Mouse (Mus musculus): ENCODE measurements at regions not wholly inside any gene's neighbourhood (a gene's known extent, or its start where the extent isn't known, plus 50 kb on each side); places are given as distances from the start of the nearest gene placed in this dataset.
A peak's percentile ranks its signal among the peaks of the same experiment; 100 is the strongest.

DNA sequence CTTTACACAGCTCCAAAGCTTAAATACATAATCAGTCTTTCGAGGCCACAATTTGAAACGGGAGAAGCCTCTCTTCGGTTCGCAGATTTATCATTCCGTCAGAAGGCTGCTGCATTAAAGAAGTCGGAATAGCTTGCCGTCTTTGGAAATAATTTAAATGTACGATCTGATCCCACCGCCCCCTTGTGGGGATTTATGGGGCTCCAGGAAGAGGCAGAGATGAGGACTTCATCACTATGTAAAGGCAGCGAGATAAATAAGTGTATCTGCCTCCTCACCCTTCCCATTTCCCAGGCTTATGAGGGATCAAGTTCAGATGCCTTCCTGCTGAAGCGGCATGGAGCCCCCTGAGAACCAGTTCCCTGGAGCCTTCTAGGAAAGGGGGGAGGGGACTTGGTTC lies 89.9 kb upstream of the Bnip2 start:
- WGBS, result 32% methylated on average over 11 of the region's 11 CpGs
- Histone ChIP-seq H3K4me3 (no peak overlapping the region), H3K36me3 (no peaks in the 10 kb centered on the region), H3K9me3 (replicated peaks) (no peaks in the 10 kb centered on the region), H3K4me2 (no peak overlapping the region), H3K4me1 (replicated peaks) (peaks cover 4% of the 10 kb centered on the region; the same call in 1 of the 2 replicates), H3K27ac (ENCODE audit: poor library complexity, severe bottlenecking) (no peak overlapping the region), H3K9ac (no peak overlapping the region), H3K27me3 (replicated peaks) (peaks cover 22% of the 10 kb centered on the region; the same call in 1 of the 2 replicates)
- ATAC-seq (ENCODE audit: insufficient number of reproducible peaks, low FRiP score), result no peak

DNA sequence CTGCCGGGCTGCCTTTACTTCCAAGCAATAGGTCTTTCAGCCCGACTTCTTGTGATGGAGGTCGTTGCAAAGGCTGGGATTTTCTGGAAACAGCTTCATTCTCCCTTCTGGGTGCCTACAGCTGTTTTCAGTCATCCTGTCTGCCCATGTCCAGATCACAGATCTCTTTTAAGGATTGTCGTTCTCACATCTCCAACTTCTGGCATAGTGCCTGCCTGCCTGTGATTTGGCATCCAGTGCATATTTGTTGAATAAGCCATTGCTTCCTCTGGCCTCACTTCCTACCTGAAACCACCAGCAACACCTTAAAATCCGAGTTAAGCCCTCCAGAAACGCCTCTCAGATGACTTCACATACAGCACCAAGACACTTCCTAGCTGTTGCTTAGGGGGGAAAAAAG lies 88.4 kb upstream of the Bnip2 start:
- 49% methylated on average over 6 of the region's 6 CpGs for WGBS
- H3K4me2 ChIP-seq, result no peak overlapping the region
- H3K9me3 ChIP-seq (replicated peaks), result no peaks in the 10 kb centered on the region
- no peak for ATAC-seq (ENCODE audit: insufficient number of reproducible peaks, low FRiP score)
- H3K9ac ChIP-seq, result no peak overlapping the region
- H3K27me3 ChIP-seq (replicated peaks), result peaks cover 22% of the 10 kb centered on the region; the same call in 1 of the 2 replicates
- H3K4me3 ChIP-seq, result no peak overlapping the region
- H3K36me3 ChIP-seq, result no peaks in the 10 kb centered on the region
- no peak overlapping the region for H3K27ac ChIP-seq (ENCODE audit: poor library complexity, severe bottlenecking)
- H3K4me1 ChIP-seq (replicated peaks), result peaks cover 4% of the 10 kb centered on the region; the same call in 1 of the 2 replicates

DNA sequence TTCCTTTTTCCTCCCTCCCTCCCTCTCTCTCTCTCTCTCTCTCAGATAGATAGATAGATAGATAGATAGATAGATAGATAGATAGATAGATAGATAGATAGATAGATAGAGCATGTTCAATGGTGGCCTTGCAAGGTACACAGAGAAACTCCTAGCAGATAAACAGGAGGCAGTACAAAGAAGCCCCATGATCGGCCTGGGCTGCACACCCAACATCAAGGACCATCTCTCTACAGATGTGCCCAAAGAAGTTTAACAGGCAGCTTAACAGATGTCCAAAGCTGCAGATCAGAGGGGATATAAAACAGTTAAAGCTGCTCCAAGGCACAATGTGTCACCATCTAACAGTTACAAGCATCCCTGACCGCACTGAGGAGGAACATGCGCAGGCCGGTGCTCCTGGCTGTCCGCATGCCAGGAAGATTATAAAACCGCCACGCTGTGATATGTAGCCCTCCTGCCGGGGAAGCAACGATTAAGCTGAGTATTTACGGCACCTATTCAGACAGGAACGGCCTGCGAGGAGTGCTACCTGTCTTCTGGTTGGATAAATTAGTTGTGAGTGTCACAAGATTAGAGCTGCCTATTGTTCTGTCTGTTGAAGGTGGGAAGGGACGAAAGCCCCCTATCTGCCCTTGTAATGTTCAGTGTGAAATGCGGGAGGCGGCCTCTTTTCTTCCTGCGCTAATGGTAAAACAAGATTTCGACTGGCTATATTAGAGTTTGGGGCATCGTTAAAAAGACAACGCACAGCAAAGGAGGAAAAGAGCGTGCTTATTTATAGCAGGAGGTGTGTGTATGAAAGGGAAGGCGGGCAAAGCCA lies 81.9 kb upstream of the Bnip2 start:
- no peaks in the 10 kb centered on the region for H3K36me3 ChIP-seq
- no peak overlapping the region for H3K9ac ChIP-seq
- peaks cover 5% of the 10 kb centered on the region for H3K4me1 ChIP-seq (replicated peaks)
- H3K9me3 ChIP-seq (replicated peaks), result no peaks in the 10 kb centered on the region
- peaks cover 16% of the 10 kb centered on the region for H3K27me3 ChIP-seq (replicated peaks)
- peak overlapping the region; percentile 52 for H3K4me2 ChIP-seq
- WGBS, result 35% methylated on average over 21 of the region's 21 CpGs
- no peak overlapping the region for H3K4me3 ChIP-seq
- ATAC-seq (ENCODE audit: insufficient number of reproducible peaks, low FRiP score), result no peak
- no peak overlapping the region for H3K27ac ChIP-seq (ENCODE audit: poor library complexity, severe bottlenecking)

DNA sequence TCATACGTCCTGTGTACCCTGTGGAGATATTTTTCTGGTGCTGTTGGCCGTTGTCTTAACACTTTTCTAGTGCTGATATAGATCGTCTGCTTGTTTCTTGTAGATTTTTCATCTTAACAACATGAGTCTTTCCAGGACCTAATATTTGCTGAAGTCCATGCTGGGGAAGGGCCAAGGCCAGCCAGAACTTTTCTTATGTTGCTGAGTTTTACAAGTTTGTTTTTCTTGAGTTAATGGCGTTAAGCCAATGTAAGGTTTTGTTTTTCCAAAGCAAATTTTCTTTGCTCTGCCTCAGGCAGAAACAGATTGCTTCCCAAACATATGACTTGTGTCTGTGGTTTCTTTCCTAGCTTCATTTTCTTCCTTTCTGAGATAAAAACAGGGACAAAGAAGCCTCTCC lies 78.6 kb upstream of the Bnip2 start:
- H3K4me3 ChIP-seq, result no peak overlapping the region
- no peak for ATAC-seq (ENCODE audit: insufficient number of reproducible peaks, low FRiP score)
- WGBS, result 67% methylated on average over 4 of the region's 4 CpGs
- H3K36me3 ChIP-seq, result no peaks in the 10 kb centered on the region
- no peak overlapping the region for H3K4me2 ChIP-seq
- H3K27ac ChIP-seq (ENCODE audit: poor library complexity, severe bottlenecking), result no peak overlapping the region
- no peaks in the 10 kb centered on the region for H3K9me3 ChIP-seq (replicated peaks)
- peaks cover 16% of the 10 kb centered on the region for H3K27me3 ChIP-seq (replicated peaks)
- H3K9ac ChIP-seq, result no peak overlapping the region
- H3K4me1 ChIP-seq (replicated peaks), result peaks cover 5% of the 10 kb centered on the region

DNA sequence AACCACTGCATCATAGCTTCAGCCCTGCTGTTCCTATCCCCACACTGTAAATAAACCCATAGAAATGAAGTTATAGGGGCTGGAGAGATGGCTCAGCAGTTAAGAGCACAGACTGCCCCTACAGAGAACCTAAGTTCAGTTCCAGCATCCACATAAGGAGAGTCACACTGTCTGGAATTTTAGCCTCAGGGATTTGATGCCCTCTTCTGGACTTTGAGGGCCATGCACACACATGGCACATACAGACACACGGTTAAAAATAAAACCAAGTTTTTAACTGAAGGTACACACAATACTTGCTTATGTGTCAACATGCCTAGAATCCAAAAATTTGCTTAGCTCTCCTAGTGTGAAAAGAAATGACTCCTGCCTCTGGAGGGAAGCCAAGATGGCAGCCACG lies 61.1 kb upstream of the Bnip2 start:
- H3K4me3 ChIP-seq, result no peak overlapping the region
- 75% methylated on average over 2 of the region's 2 CpGs for WGBS
- H3K4me1 ChIP-seq (replicated peaks), result no peaks in the 10 kb centered on the region
- no peak for ATAC-seq (ENCODE audit: insufficient number of reproducible peaks, low FRiP score)
- H3K27ac ChIP-seq (ENCODE audit: poor library complexity, severe bottlenecking), result no peak overlapping the region
- H3K27me3 ChIP-seq (replicated peaks), result no peaks in the 10 kb centered on the region
- no peak overlapping the region for H3K4me2 ChIP-seq
- H3K36me3 ChIP-seq, result no peaks in the 10 kb centered on the region
- H3K9me3 ChIP-seq (replicated peaks), result peaks cover 4% of the 10 kb centered on the region; the same call in 1 of the 2 replicates
- no peak overlapping the region for H3K9ac ChIP-seq

DNA sequence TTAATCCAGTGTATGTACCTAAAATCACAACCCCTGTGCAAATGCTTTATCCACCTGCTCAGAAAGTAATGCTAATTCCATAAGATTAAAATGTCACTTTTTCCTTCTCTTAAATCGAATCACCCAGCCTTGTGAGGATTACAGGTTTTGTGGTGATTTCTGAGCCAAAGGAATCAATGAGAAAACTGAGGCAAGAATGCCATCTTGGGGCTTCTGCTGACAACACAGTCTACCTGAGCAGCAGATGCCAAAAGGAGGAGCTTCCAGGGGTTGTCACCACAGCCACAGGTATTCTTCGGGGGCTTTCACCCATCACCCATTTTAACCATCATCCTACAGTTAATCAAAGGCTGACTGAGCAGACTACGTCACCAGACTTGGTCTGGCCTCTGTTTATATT lies 51.4 kb upstream of the Bnip2 start:
- H3K4me3 ChIP-seq, result no peak overlapping the region
- no peaks in the 10 kb centered on the region for H3K27me3 ChIP-seq (replicated peaks)
- H3K4me1 ChIP-seq (replicated peaks), result no peaks in the 10 kb centered on the region
- no peak overlapping the region for H3K27ac ChIP-seq (ENCODE audit: poor library complexity, severe bottlenecking)
- H3K9me3 ChIP-seq (replicated peaks), result no peaks in the 10 kb centered on the region
- H3K36me3 ChIP-seq, result no peaks in the 10 kb centered on the region
- no peak overlapping the region for H3K4me2 ChIP-seq
- H3K9ac ChIP-seq, result no peak overlapping the region
- ATAC-seq (ENCODE audit: insufficient number of reproducible peaks, low FRiP score), result no peak
- 72% methylated on average over 3 of the region's 3 CpGs for WGBS

Data from heart, embryonic 12.5 days (tissue).